Mouse (Mus musculus): ENCODE measurements around the gene Card14. TPM values are rescaled to one million over a fixed set of nuclear protein-coding genes. Genes with fewer than 3 reads are reported as not detected.

Gene Card14
- polyA plus RNA-seq (2014; fragmentation: Nextera tagmentation; extraction: Ambion mirVana): 0.14 and 0.38 TPM in 2 replicates

DNA sequence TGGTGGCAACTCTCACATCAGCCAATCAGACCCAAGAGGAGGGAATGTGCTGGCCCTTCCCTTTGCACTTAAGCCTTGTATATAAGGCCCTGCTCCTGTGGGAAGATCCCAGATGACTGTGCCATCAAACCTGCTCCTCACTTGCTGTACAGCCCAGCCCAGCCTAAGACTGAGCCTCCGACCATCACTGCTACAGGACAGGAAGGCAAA lies at the start of gene Card14:
Gene Card14, plus strand, starts transcription at position 111 of the 210 bp plus-strand sequence.
- H3K27me3 ChIP-seq (ENCODE audit: control insufficient read depth, insufficient read depth, low read length): peaks cover 12% of the 10 kb centered on the region; the same call in 1 of the 2 replicates
- H3K27ac ChIP-seq (ENCODE audit: low read depth, low read length): peak within 1 kb of the TSS; percentile 54
- no peaks in the 10 kb centered on the region for H3K36me3 ChIP-seq (ENCODE audit: control insufficient read depth, insufficient read depth, low read length)
- H3K9ac ChIP-seq (ENCODE audit: low read depth, low read length): peak within 1 kb of the TSS; percentile 39; the same call in 1 of the 2 replicates
- H3K9me3 ChIP-seq (replicated peaks; ENCODE audit: control insufficient read depth, low read length): no peaks in the 10 kb centered on the region
- no peak within 1 kb of the TSS for H3K4me2 ChIP-seq
- ATAC-seq (replicated peaks; ENCODE audit: insufficient number of reproducible peaks, low FRiP score, low TSS enrichment): no peak
- H3K4me3 ChIP-seq (ENCODE audit: low read depth, low read length): no peak within 1 kb of the TSS
- WGBS (ENCODE audit: insufficient replicate concordance): 41% methylated on average over 1 of the region's 1 CpGs
- peaks cover 18% of the 10 kb centered on the region for H3K4me1 ChIP-seq (ENCODE audit: control insufficient read depth, insufficient read depth, low read length)

DNA sequence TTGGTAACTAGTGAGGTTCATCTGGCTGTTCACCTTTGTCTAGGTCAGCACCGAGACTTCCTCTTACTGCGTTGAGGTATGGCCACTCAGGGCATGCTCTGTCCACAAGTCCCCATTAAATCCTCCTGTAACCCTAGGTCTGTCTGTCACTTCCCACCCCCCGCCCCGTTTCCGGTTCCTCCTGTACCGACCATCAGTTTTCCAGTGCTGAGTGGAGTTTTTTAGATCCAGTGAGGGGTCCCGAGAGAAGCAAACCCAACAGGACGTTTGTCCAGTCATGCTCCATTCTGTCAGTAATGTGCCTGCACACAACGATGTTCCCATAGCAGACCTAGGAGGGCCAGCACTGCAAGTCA lies 49.4 kb upstream of the Card14 start:
- ATAC-seq (replicated peaks; ENCODE audit: insufficient number of reproducible peaks, low FRiP score, low TSS enrichment): no peak

DNA sequence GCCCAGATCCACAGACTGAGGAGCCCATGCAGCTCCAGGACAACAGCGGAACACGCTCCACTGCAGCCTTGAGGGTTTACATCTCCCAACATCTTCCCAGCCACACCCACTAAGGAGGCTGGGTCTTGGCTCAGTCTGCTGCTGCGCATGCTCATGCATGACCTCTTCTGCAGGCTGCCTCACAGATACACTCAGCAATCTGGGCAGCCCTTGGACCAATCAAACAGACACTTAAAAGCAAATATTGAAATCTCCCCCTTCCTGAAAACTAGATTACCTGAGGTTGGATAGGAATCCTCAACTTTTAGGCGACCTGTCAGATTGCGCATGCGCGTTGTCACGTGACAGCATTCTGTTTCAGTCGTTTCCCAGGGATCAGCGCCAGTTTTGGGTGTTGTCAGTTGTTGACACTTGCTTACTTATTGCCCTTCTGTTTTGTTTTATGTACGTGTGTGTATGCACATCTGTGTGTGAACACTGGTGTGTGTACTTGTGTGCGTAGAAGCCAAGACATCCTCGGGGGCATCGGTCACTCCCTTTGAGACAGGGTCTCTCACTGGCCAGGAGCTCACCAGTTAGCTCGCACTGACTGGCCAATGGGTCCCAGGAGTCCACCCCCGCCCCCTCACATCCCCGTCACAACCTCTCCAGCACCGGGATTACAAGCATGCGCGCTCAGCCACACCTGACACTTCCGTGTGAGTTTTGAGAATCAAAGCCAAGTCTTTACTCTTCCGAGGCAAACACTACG lies 48.8 kb upstream of the Card14 start:
- 0 out of 2 replicates have a peak overlapping the region, but pooled peaks have one; percentile 10 for H3K27ac ChIP-seq (ENCODE audit: low read depth, low read length)
- no peaks in the 10 kb centered on the region for H3K36me3 ChIP-seq (ENCODE audit: control insufficient read depth, insufficient read depth, low read length)
- no peaks in the 10 kb centered on the region for H3K9me3 ChIP-seq (replicated peaks; ENCODE audit: control insufficient read depth, low read length)
- peak overlapping the region; percentile 32 for H3K4me3 ChIP-seq (ENCODE audit: low read depth, low read length)
- no peaks in the 10 kb centered on the region for H3K27me3 ChIP-seq (ENCODE audit: control insufficient read depth, insufficient read depth, low read length)
- 60% methylated on average over 23 of the region's 23 CpGs for WGBS (ENCODE audit: insufficient replicate concordance)
- peak overlapping the region; percentile 56 for H3K4me2 ChIP-seq
- H3K4me1 ChIP-seq (ENCODE audit: control insufficient read depth, insufficient read depth, low read length): no peaks in the 10 kb centered on the region
- H3K9ac ChIP-seq (ENCODE audit: low read depth, low read length): peak overlapping the region; percentile 28; the same call in 1 of the 2 replicates
- ATAC-seq (replicated peaks; ENCODE audit: insufficient number of reproducible peaks, low FRiP score, low TSS enrichment): peak; percentile 63; the same call in 1 of the 2 replicates

More for the DNA sequence above, 49.4 kb upstream of the Card14 start:
- Histone ChIP-seq H3K36me3 (ENCODE audit: control insufficient read depth, insufficient read depth, low read length) (no peaks in the 10 kb centered on the region), H3K27ac (ENCODE audit: low read depth, low read length) (no peak overlapping the region), H3K4me1 (ENCODE audit: control insufficient read depth, insufficient read depth, low read length) (peaks cover 3% of the 10 kb centered on the region; the same call in 1 of the 2 replicates), H3K9me3 (replicated peaks; ENCODE audit: control insufficient read depth, low read length) (no peaks in the 10 kb centered on the region), H3K4me3 (ENCODE audit: low read depth, low read length) (peak overlapping the region; percentile 32), H3K9ac (ENCODE audit: low read depth, low read length) (no peak overlapping the region), H3K27me3 (ENCODE audit: control insufficient read depth, insufficient read depth, low read length) (no peaks in the 10 kb centered on the region), H3K4me2 (peak overlapping the region; percentile 56)
- WGBS (ENCODE audit: insufficient replicate concordance): 60% methylated on average over 9 of the region's 9 CpGs

DNA sequence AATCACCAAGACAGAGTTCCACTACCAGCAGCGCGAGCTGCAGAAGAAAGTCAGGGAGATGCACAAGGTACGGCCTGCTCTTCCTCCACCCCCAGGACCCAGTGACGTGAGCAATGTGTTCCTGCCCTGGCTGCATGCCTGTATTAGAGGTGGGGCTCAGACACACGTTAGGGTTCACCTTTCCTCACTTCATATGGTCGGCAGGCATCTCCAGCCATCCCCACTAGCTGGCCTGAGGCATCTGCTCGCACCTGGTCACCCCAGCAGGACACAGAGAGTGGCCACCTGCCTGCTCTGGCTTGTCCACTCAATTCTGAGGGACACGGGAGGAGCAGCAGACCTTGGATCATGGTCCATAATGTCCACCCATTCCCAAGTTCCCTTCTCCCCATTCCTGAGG lies 47.6 kb upstream of the Card14 start:
- Histone ChIP-seq H3K4me3 (ENCODE audit: low read depth, low read length) (no peak overlapping the region), H3K36me3 (ENCODE audit: control insufficient read depth, insufficient read depth, low read length) (no peaks in the 10 kb centered on the region), H3K9ac (ENCODE audit: low read depth, low read length) (no peak overlapping the region), H3K4me1 (ENCODE audit: control insufficient read depth, insufficient read depth, low read length) (no peaks in the 10 kb centered on the region), H3K4me2 (no peak overlapping the region), H3K27me3 (ENCODE audit: control insufficient read depth, insufficient read depth, low read length) (no peaks in the 10 kb centered on the region), H3K27ac (ENCODE audit: low read depth, low read length) (no peak overlapping the region), H3K9me3 (replicated peaks; ENCODE audit: control insufficient read depth, low read length) (no peaks in the 10 kb centered on the region)
- 87% methylated on average over 8 of the region's 8 CpGs for WGBS (ENCODE audit: insufficient replicate concordance)
- no peak for ATAC-seq (replicated peaks; ENCODE audit: insufficient number of reproducible peaks, low FRiP score, low TSS enrichment)

DNA sequence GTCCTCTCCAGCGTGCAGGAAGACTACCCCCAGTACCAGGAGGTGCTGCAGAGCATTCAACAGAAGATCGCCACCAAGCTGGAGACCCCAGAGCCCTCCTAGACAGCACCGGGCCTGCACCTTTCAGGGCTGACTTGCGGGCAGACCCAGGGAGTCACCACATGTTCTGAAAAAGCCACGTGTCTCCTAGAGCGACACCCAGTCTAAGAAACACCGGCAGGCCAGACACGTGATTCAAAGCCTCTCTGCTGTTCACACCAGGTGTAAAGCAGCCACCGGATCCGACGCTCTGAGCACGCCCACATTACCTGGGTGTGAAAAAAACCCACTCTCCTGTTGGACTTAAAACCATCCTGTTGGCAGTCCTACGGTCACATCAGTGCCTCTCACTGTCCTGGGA lies 43.2 kb upstream of the Card14 start:
- no peak overlapping the region for H3K4me2 ChIP-seq
- H3K9me3 ChIP-seq (replicated peaks; ENCODE audit: control insufficient read depth, low read length): no peaks in the 10 kb centered on the region
- H3K36me3 ChIP-seq (ENCODE audit: control insufficient read depth, insufficient read depth, low read length): no peaks in the 10 kb centered on the region
- ATAC-seq (replicated peaks; ENCODE audit: insufficient number of reproducible peaks, low FRiP score, low TSS enrichment): no peak
- H3K4me1 ChIP-seq (ENCODE audit: control insufficient read depth, insufficient read depth, low read length): peaks cover 8% of the 10 kb centered on the region; the same call in 1 of the 2 replicates
- H3K4me3 ChIP-seq (ENCODE audit: low read depth, low read length): no peak overlapping the region
- no peak overlapping the region for H3K27ac ChIP-seq (ENCODE audit: low read depth, low read length)
- H3K9ac ChIP-seq (ENCODE audit: low read depth, low read length): no peak overlapping the region
- no peaks in the 10 kb centered on the region for H3K27me3 ChIP-seq (ENCODE audit: control insufficient read depth, insufficient read depth, low read length)
- 84% methylated on average over 13 of the region's 13 CpGs for WGBS (ENCODE audit: insufficient replicate concordance)

DNA sequence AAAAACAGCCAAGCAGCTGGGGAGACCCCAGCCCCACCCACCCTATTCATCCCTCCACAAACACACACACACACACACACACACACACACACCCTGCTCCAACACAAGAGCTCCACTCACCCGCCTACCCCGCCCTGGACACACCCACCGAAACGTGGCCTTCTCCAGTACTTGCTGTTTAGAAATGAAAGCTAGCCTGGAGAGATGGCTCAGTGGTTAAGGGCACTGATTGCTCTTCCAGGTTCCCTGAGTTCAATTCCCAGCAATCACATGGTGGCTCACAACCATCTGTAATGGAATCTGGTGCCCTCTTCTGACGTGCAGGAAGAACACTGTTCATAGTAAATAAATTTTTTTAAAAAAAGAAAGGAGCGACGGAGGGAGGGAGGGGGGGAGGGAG lies 41.8 kb upstream of the Card14 start:
- Histone ChIP-seq H3K9ac (ENCODE audit: low read depth, low read length) (no peak overlapping the region), H3K9me3 (replicated peaks; ENCODE audit: control insufficient read depth, low read length) (no peaks in the 10 kb centered on the region), H3K4me1 (ENCODE audit: control insufficient read depth, insufficient read depth, low read length) (peaks cover 8% of the 10 kb centered on the region; the same call in 1 of the 2 replicates), H3K4me2 (no peak overlapping the region), H3K27ac (ENCODE audit: low read depth, low read length) (no peak overlapping the region), H3K27me3 (ENCODE audit: control insufficient read depth, insufficient read depth, low read length) (no peaks in the 10 kb centered on the region), H3K36me3 (ENCODE audit: control insufficient read depth, insufficient read depth, low read length) (no peaks in the 10 kb centered on the region), H3K4me3 (ENCODE audit: low read depth, low read length) (no peak overlapping the region)
- ATAC-seq (replicated peaks; ENCODE audit: insufficient number of reproducible peaks, low FRiP score, low TSS enrichment): no peak
- 74% methylated on average over 7 of the region's 7 CpGs for WGBS (ENCODE audit: insufficient replicate concordance)

DNA sequence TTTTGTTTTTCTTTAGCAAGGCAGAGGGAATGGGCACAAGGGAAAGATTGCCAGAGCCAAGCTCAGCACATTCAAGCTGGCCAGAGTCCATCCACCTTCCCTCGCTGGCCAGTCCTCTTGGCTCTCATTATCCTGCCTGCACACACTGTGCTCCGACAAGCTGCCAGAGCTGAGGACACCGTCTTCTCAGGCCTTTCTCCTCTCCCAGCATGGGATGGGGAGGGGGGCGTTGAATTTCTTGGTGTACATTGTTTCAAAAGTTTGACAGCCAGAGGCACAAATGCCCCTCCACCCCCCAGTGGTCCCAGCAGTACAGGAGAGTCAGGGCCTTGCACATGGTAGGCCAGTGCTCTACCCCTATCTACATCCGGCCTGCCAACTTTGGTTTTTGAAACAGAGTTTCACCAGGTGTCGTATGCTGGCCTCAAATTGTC lies 40.3 kb upstream of the Card14 start:
- Histone ChIP-seq H3K4me2 (peak overlapping the region; percentile 84), H3K4me1 (ENCODE audit: control insufficient read depth, insufficient read depth, low read length) (peaks cover 8% of the 10 kb centered on the region; the same call in 1 of the 2 replicates), H3K36me3 (ENCODE audit: control insufficient read depth, insufficient read depth, low read length) (peaks cover 2% of the 10 kb centered on the region; the same call in 1 of the 2 replicates), H3K4me3 (ENCODE audit: low read depth, low read length) (peak overlapping the region; percentile 61), H3K9ac (ENCODE audit: low read depth, low read length) (no peak overlapping the region), H3K9me3 (replicated peaks; ENCODE audit: control insufficient read depth, low read length) (no peaks in the 10 kb centered on the region), H3K27me3 (ENCODE audit: control insufficient read depth, insufficient read depth, low read length) (no peaks in the 10 kb centered on the region), H3K27ac (ENCODE audit: low read depth, low read length) (no peak overlapping the region)
- 52% methylated on average over 6 of the region's 6 CpGs for WGBS (ENCODE audit: insufficient replicate concordance)
- ATAC-seq (replicated peaks; ENCODE audit: insufficient number of reproducible peaks, low FRiP score, low TSS enrichment): 0 out of 2 replicates have a peak, but pooled peaks have one; percentile 18

DNA sequence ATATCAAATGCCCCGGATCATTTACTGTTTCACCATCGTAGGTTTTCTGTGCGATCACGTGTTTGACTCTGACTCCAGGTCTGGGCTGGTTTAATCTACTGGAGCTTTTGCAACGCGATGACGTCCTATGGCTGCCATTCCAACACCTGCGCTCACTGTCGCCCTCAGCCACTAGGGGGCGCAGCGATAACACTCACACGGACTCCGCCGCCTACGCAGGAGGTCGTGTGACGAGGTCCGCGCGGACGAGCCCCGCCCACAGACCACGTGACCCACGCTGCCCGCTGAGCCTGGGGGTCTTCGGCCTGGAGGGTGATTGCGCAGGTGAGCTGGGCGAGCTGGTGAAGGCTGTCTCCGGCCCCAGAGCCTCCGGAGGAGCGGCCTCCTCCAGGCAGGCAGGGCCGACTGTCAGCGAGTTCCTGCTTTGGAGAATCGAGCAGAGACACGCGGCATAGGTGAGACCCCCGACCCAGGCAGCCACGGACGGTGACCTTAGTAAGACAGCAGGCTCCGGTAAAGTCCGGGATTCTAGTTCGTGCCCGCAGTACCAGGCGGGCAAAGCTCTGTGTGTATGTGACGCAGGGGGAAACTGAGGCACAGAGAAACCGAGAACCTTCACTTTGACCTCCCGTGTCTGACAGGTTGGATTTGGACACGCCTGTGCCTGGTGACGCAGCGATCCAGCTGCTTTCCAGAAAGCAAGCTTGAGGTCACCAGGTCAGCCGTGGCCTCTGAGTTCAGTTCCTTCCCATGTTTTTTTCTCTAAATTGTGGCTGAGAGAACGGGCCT lies 39.6 kb upstream of the Card14 start, which contains the start of gene Gaa:
Gene Gaa, plus strand, starts transcription at position 120 of the 789 bp plus-strand sequence.
- H3K4me2 ChIP-seq: peak within 1 kb of the TSS; percentile 84
- H3K4me1 ChIP-seq (ENCODE audit: control insufficient read depth, insufficient read depth, low read length): peaks cover 8% of the 10 kb centered on the region; the same call in 1 of the 2 replicates
- peaks cover 5% of the 10 kb centered on the region; the same call in 1 of the 2 replicates for H3K36me3 ChIP-seq (ENCODE audit: control insufficient read depth, insufficient read depth, low read length)
- H3K9ac ChIP-seq (ENCODE audit: low read depth, low read length): peak within 1 kb of the TSS; percentile 68
- 4% methylated on average over 52 of the region's 52 CpGs for WGBS (ENCODE audit: insufficient replicate concordance)
- H3K27me3 ChIP-seq (ENCODE audit: control insufficient read depth, insufficient read depth, low read length): no peaks in the 10 kb centered on the region
- H3K9me3 ChIP-seq (replicated peaks; ENCODE audit: control insufficient read depth, low read length): no peaks in the 10 kb centered on the region
- H3K27ac ChIP-seq (ENCODE audit: low read depth, low read length): no peak within 1 kb of the TSS
- H3K4me3 ChIP-seq (ENCODE audit: low read depth, low read length): peak within 1 kb of the TSS; percentile 61
- ATAC-seq (replicated peaks; ENCODE audit: insufficient number of reproducible peaks, low FRiP score, low TSS enrichment): peak; percentile 67
